Mouse (Mus musculus): ENCODE measurements at regions not wholly inside any gene's neighbourhood (a gene's known extent, or its start where the extent isn't known, plus 50 kb on each side); places are given as distances from the start of the nearest gene placed in this dataset.

- TF ChIP-seq MAZ (IDR thresholded peaks at IDR 0.05; ENCODE audit: low read depth, low read length) (no peak), ZMIZ1 (IDR thresholded peaks at IDR 0.05; ENCODE audit: low read depth, low read length) (no peak), EP300 (IDR thresholded peaks at IDR 0.05; ENCODE audit: low read depth in 1 of 2, low read length in 2 of 2) (no peak), POLR2AphosphoS2 (IDR thresholded peaks at IDR 0.05; ENCODE audit: low read length) (no peak), CHD2 (IDR thresholded peaks at IDR 0.05; ENCODE audit: low read length) (no peak), CTCF (IDR thresholded peaks at IDR 0.05 in 2 of 3, conservative IDR thresholded peaks at IDR 0.05 in 1 of 3; ENCODE audit: control insufficient read depth in 1 of 3, insufficient read depth in 1 of 3, low read depth in 2 of 3, low read length in 3 of 3, poor library complexity in 1 of 3, severe bottlenecking in 1 of 3) (no peak), ZKSCAN1 (IDR thresholded peaks at IDR 0.05; ENCODE audit: low read depth, low read length) (no peak), TBP (IDR thresholded peaks at IDR 0.05; ENCODE audit: low read depth, low read length) (no peak), POLR2A (IDR thresholded peaks at IDR 0.05; ENCODE audit: control insufficient read depth in 1 of 2, insufficient read depth in 1 of 2, low read depth in 1 of 2, low read length in 2 of 2, poor library complexity in 1 of 2) (no peak), MAX (IDR thresholded peaks at IDR 0.05; ENCODE audit: low read length) (no peak)
Measured at GRCm38 (mm10) chr10:51284538-51284937, 195.9 kb upstream of the Gm49339 start.
